ENCODE assay signal across 22 mouse cellular contexts in the genomic region with DNA sequence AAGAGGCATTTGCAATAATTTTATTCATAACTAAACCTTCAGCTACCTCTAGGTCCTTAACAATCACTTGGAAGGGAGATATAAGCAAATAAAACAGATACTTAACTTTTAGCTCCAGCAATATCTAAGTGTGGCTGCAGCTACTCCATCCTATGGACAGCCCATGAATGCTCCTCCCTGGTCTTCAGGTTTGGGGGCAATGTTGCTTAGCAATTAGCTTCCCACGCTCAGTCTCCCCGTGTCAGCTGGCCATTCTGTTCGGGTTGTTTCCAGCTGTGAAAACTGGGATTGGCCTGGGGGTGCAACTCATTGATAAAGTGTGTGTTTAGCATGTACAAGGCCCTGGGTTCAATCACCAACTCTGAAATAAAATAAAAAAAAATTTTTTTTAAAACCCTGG.
DNase-seq lines count a peak whose midpoint lies in the region; ATAC-seq lines count a peak whose summit lies in the region.
"Had no signal": no experiment of that assay in that cellular context is flagged by ENCODE, and none has a peak within 500 bp of the region (broad histone marks: within the 10 kb centered on the region; RNA-seq: fewer than 3 reads in every experiment).

No protein-coding gene starts in this region.

- no peak overlapping the region for H3K4me3 ChIP-seq in hindbrain, embryonic 11.5 days (ENCODE audit: low read depth, low read length)
- H3K4me3 ChIP-seq in hindbrain, embryonic 14.5 days (replicated peaks; ENCODE audit: low read length), result no peak overlapping the region
- H3K4me3 ChIP-seq: embryonic facial prominence, embryonic 13.5 days; embryonic facial prominence, embryonic 15.5 days; erythroblast, embryonic 14.5 days; forebrain, embryonic 10.5 days; forebrain, embryonic 12.5 days had no signal

- no peak overlapping the region for H3K27ac ChIP-seq in hindbrain, embryonic 11.5 days (ENCODE audit: low read depth, low read length)
- no peak overlapping the region for H3K27ac ChIP-seq in hindbrain, embryonic 14.5 days
- H3K27ac ChIP-seq: embryonic facial prominence, embryonic 13.5 days; embryonic facial prominence, embryonic 15.5 days; forebrain, embryonic 10.5 days; forebrain, embryonic 12.5 days had no signal

- DNase-seq in heart, adult 11 months, result peak; percentile 73
- no peak for DNase-seq in heart, postnatal 14 days
- DNase-seq in hindbrain, embryonic 11.5 days (ENCODE audit: low spot score), result peak; percentile 23
- DNase-seq in hindbrain, embryonic 14.5 days (ENCODE audit: low spot score), result no peak
- peak; percentile 22 for DNase-seq in retina, embryonic 14.5 days (ENCODE audit: low spot score)
- DNase-seq in retina, postnatal 1 day, result no peak
- DNase-seq: adrenal gland, adult 2 months; adrenal gland, postnatal 10 days; adrenal gland, postnatal 25 days; cerebellum, adult 11 months; cerebellum, adult 18-20 months; cerebellum, adult 8-10 months; cerebellum, adult 9-11 months; cerebellum, postnatal 14 days; cerebellum, postnatal 36 days had no signal

- intact Hi-C loops in heart, postnatal 14 days (cut with DNase I), result loop anchor here (5.0 kb wide), 1 partner anchor 48 kb away; no protein-coding TSS in a partner anchor

- no peaks in the 10 kb centered on the region for H3K9me3 ChIP-seq in hindbrain, embryonic 11.5 days (ENCODE audit: control insufficient read depth, low read length)
- no peaks in the 10 kb centered on the region for H3K9me3 ChIP-seq in hindbrain, embryonic 14.5 days (ENCODE audit: control insufficient read depth, low read length)
- H3K9me3 ChIP-seq: embryonic facial prominence, embryonic 13.5 days; embryonic facial prominence, embryonic 15.5 days; forebrain, embryonic 12.5 days had no signal

- no peak overlapping the region for H3K4me2 ChIP-seq in hindbrain, embryonic 11.5 days (replicated peaks; ENCODE audit: low read depth, low read length)
- H3K4me2 ChIP-seq in hindbrain, embryonic 14.5 days (replicated peaks), result no peak overlapping the region
- H3K4me2 ChIP-seq: embryonic facial prominence, embryonic 13.5 days; embryonic facial prominence, embryonic 15.5 days; forebrain, embryonic 12.5 days had no signal

- H3K4me1 ChIP-seq in hindbrain, embryonic 11.5 days (replicated peaks; ENCODE audit: control insufficient read depth, insufficient read depth, low read length), result 0 out of 2 replicates have a peak, but pooled peaks cover 4% of the 10 kb centered on the region
- H3K4me1 ChIP-seq in hindbrain, embryonic 14.5 days (replicated peaks; ENCODE audit: control insufficient read depth, insufficient read depth, low read length), result peaks cover 5% of the 10 kb centered on the region

- ATAC-seq in hindbrain, embryonic 11.5 days (ENCODE audit: low FRiP score), result 0 out of 2 replicates have a peak, but pooled peaks have one; percentile 51
- ATAC-seq in hindbrain, embryonic 14.5 days (ENCODE audit: low FRiP score), result no peak
- ATAC-seq: forebrain, embryonic 14.5 days; forebrain, embryonic 16.5 days had no signal

- no peak overlapping the region for H3K9ac ChIP-seq in hindbrain, embryonic 11.5 days (ENCODE audit: low read depth, low read length)
- no peak overlapping the region for H3K9ac ChIP-seq in hindbrain, embryonic 14.5 days
- H3K9ac ChIP-seq: embryonic facial prominence, embryonic 13.5 days; embryonic facial prominence, embryonic 15.5 days; forebrain, embryonic 12.5 days had no signal

- no peaks in the 10 kb centered on the region; the same call in 1 of the 2 replicates for H3K27me3 ChIP-seq in hindbrain, embryonic 11.5 days (ENCODE audit: control insufficient read depth, insufficient read depth, low read length)
- H3K27me3 ChIP-seq in hindbrain, embryonic 14.5 days (ENCODE audit: control insufficient read depth, insufficient read depth, low read length), result no peaks in the 10 kb centered on the region

- WGBS in hindbrain, embryonic 11.5 days, result 16% methylated on average over 3 of the region's 3 CpGs
- 21% methylated on average over 3 of the region's 3 CpGs for WGBS in hindbrain, embryonic 14.5 days

- H3K36me3 ChIP-seq in hindbrain, embryonic 11.5 days (ENCODE audit: control insufficient read depth, insufficient read depth, low read length), result no peaks in the 10 kb centered on the region
- H3K36me3 ChIP-seq in hindbrain, embryonic 14.5 days (replicated peaks; ENCODE audit: control insufficient read depth, insufficient read depth), result no peaks in the 10 kb centered on the region
- H3K36me3 ChIP-seq: embryonic facial prominence, embryonic 13.5 days; embryonic facial prominence, embryonic 15.5 days; forebrain, embryonic 10.5 days; forebrain, embryonic 12.5 days had no signal

Comparison
In these comparisons a context has a peak if more than half of its experiments do, and no peak if none do; other contexts are left out.
1. DNase-seq: peak in heart, adult 11 months (single experiment), hindbrain, embryonic 11.5 days (single experiment) and retina, embryonic 14.5 days (single experiment); none in heart, postnatal 14 days (0 of 2), hindbrain, embryonic 14.5 days (single experiment) and retina, postnatal 1 day (single experiment).